Mouse (Mus musculus) kidney, embryonic 15.5 days (tissue): Measurements from ENCODE around the gene Mtap. TPM values are rescaled to one million over a fixed set of nuclear protein-coding genes. Genes with fewer than 3 reads are reported as not detected.

Experiments used
- ATAC-seq: fragments of 200-750 bp; cut with Nextera tagmentation; replicated peaks from 2 replicates; pipeline ENCODE4 v1.8.0; 2017; ENCODE audit warnings: moderate TSS enrichment; ENCODE audit not compliant: low FRiP score
- H3K27ac ChIP-seq: fragments of 300-500 bp; sonication (generic); 2 replicates; pipeline ENCODE4 v1.5.1; 2015; ENCODE audit warnings: mild to moderate bottlenecking, inconsistent platforms
- H3K27me3 ChIP-seq: fragments of 300-500 bp; sonication (generic); 2 replicates; pipeline ENCODE4 v1.6.1; 2015; ENCODE audit warnings: inconsistent platforms
- H3K36me3 ChIP-seq: fragments of 300-500 bp; sonication (generic); 2 replicates; pipeline ENCODE4 v1.6.1; 2015; ENCODE audit warnings: inconsistent platforms
- H3K4me1 ChIP-seq: fragments of 300-500 bp; sonication (generic); 2 replicates; pipeline ENCODE4 v1.6.1; 2015; ENCODE audit warnings: inconsistent platforms
- H3K4me2 ChIP-seq: fragments of 300-500 bp; sonication (generic); 2 replicates; pipeline ENCODE4 v1.6.1; 2015; ENCODE audit warnings: moderate library complexity, mild to moderate bottlenecking, inconsistent platforms
- H3K4me3 ChIP-seq: fragments of 300-500 bp; sonication (generic); replicated peaks from 2 replicates; pipeline ENCODE4 v1.5.1; 2015; ENCODE audit warnings: mild to moderate bottlenecking, inconsistent platforms
- H3K9ac ChIP-seq: fragments of 300-500 bp; sonication (generic); 2 replicates; pipeline ENCODE4 v1.6.1; 2015; ENCODE audit warnings: mild to moderate bottlenecking, inconsistent platforms
- H3K9me3 ChIP-seq: fragments of 300-500 bp; sonication (generic); replicated peaks from 2 replicates; pipeline ENCODE4 v1.6.1; 2016; ENCODE audit warnings: inconsistent platforms
- WGBS: fragments of 180-500 bp; shearing (Covaris S2); methylation state at CpG from one replicate; pipeline ENCODE4 v1.1.7; 2015; ENCODE audit warnings: mixed read lengths; 5-methylcytosine and 5-hydroxymethylcytosine counted together
- polyA plus RNA-seq: library from polyadenylated mRNA; unstranded; fragments of >200 nt; fragmentation: Nextera tagmentation; extraction: Ambion mirVana; gene quantifications from 2 replicates; pipeline ENCODE4 v1.2.1, GENCODE M21; 2015

The Mtap gene
- polyA plus RNA-seq, 1 experiment from 2014 or later = 74.0 TPM

DNA sequence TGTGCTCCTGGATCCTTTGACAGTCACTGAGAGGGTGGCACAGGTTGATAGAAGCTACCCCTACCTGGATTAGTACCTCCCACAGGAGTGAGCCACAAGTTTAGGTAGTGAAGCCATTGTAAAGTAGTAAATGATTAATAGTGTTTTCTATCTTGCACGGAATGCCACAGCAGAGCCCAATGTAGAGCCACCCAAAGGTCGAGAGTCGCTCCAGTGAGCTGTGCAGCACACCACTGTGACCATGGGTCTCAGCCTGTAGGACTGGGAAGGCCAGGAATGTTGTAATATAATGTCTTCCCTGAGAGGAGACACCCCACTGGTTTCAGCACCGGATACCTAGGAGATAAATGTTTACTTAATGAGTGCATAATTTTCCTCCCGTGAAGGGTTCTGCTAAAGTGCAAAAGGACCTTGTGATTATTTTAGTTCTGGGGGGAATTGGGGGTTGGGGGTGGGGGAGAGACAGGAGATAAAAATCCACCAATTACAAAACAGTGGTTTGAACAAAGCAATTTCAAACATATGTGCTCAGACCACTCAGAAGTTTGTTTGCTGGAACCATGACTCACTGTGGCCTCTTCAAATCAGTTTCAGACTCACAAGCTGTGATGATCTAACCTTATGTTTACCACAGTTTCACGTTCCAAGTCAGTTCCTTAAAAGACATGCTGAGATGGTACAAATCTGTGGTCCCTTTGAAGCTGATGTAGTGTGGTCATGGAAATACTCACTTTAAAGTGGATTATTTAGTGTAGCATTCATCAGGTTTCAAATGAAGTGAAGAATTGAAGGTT lies 40.8 kb downstream of the Mtap start:
- H3K4me3 ChIP-seq = no peak overlapping the region
- no peaks in the 10 kb centered on the region for H3K4me1 ChIP-seq
- peak; percentile 98 for ATAC-seq
- H3K36me3 ChIP-seq = peaks cover 88% of the 10 kb centered on the region
- no peaks in the 10 kb centered on the region for H3K27me3 ChIP-seq
- no peak overlapping the region for H3K9ac ChIP-seq
- no peaks in the 10 kb centered on the region for H3K9me3 ChIP-seq
- 52% methylated on average over 6 of the region's 6 CpGs for WGBS
- no peak overlapping the region for H3K4me2 ChIP-seq
- peak overlapping the region; percentile 29; the same call in 1 of the 2 replicates for H3K27ac ChIP-seq

DNA sequence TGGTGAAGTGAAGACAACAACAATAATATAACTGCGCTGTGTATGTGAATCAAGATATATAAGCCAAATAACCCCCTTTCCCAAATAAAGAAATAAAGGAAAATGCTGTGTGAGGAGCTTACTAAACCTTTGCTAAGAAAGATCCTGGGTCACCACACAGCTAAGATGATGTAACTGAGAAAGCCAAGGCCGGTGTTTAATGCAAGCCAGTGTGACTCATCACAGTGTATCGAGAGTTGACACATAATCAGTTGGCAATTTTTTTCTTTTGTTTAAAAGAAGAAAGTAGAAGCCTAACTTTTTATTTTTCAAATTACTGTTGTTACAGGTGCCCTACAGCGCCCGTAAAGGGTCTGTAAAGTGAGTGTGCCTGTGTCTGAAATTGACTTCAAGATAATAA lies 43.2 kb downstream of the Mtap start:
- H3K36me3 ChIP-seq = peaks cover 66% of the 10 kb centered on the region
- no peak overlapping the region for H3K4me3 ChIP-seq
- 96% methylated on average over 5 of the region's 5 CpGs for WGBS
- H3K27ac ChIP-seq = no peak overlapping the region
- H3K4me2 ChIP-seq = no peak overlapping the region
- H3K27me3 ChIP-seq = no peaks in the 10 kb centered on the region
- H3K9me3 ChIP-seq = 0 out of 2 replicates have a peak, but pooled peaks cover 2% of the 10 kb centered on the region
- ATAC-seq = no peak
- no peaks in the 10 kb centered on the region for H3K4me1 ChIP-seq
- no peak overlapping the region for H3K9ac ChIP-seq

DNA sequence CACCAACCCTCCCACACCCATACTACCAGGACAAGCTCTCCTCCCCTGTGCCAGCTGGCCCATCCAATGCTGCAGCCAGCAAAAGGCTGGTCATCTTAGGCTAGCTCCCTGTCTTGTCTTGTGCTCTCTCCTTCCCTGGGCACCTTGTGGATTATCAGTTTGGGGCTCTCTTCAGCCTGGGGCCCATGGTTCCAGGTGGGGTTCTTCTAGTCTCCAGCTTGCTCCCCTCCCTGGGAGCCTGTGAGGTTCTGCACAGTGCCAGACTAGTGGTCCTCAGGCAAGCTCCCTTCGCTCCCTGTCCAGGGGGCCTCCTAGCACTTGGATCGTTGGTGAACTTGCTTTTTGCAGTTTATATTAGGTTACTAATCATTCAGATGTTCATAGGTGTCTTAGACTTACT lies 44.7 kb downstream of the Mtap start:
- H3K9ac ChIP-seq = no peak overlapping the region
- no peak for ATAC-seq
- no peak overlapping the region for H3K4me2 ChIP-seq
- H3K36me3 ChIP-seq = peaks cover 51% of the 10 kb centered on the region
- no peak overlapping the region for H3K27ac ChIP-seq
- no peak overlapping the region for H3K4me3 ChIP-seq
- H3K9me3 ChIP-seq = 0 out of 2 replicates have a peak, but pooled peaks cover 2% of the 10 kb centered on the region
- no peaks in the 10 kb centered on the region for H3K27me3 ChIP-seq
- H3K4me1 ChIP-seq = no peaks in the 10 kb centered on the region
- WGBS = 97% methylated on average over 2 of the region's 2 CpGs

DNA sequence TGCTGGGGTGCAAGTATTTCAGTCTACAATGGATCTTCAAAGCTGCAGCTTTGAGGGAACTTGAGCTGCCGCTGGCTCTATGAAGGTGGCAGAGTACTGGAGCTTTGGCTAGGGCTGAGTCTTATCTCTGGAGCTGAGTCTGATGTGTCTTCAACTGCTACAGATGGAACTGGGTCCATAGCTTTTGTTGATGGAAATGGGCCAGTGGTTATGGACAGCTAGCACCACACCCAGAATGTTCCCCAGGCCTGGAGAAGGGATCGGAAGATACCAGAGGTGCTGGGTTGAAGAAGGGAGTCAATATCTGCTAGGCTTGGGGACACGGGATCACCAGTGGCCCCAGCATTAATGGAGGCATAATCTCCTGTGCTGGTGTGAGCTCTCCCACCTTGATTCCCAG lies 45.6 kb downstream of the Mtap start:
- Histone ChIP-seq H3K27ac (no peak overlapping the region), H3K9ac (no peak overlapping the region), H3K36me3 (peaks cover 43% of the 10 kb centered on the region), H3K4me2 (no peak overlapping the region), H3K27me3 (no peaks in the 10 kb centered on the region), H3K4me3 (no peak overlapping the region), H3K4me1 (no peaks in the 10 kb centered on the region), H3K9me3 (0 out of 2 replicates have a peak, but pooled peaks cover 2% of the 10 kb centered on the region)
- 92% methylated on average over 3 of the region's 3 CpGs for WGBS
- no peak for ATAC-seq

DNA sequence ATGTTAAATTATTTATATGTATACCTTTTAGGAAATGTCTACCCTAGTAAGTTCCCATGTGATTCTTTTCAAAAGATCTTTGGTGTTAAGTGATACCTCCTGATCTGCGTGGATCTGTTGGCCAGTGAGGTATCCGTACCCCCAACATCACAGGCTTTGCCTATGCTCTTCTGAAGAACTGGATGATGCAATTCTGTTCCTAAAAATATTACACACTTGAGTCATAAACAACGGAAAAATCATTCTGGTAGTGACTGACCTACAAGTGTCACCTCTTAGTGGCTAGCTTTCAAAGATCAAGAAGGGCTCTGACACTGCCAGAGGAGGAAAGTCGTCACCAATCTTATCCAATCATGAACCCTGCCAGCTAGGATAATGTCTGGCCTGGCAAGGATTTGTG lies 58.6 kb downstream of the Mtap start:
- Histone ChIP-seq H3K9me3 (no peaks in the 10 kb centered on the region), H3K4me3 (no peak overlapping the region), H3K36me3 (no peaks in the 10 kb centered on the region), H3K4me1 (no peaks in the 10 kb centered on the region), H3K27me3 (no peaks in the 10 kb centered on the region), H3K27ac (no peak overlapping the region), H3K9ac (no peak overlapping the region), H3K4me2 (no peak overlapping the region)
- ATAC-seq = no peak
- WGBS = 83% methylated on average over 4 of the region's 4 CpGs

DNA sequence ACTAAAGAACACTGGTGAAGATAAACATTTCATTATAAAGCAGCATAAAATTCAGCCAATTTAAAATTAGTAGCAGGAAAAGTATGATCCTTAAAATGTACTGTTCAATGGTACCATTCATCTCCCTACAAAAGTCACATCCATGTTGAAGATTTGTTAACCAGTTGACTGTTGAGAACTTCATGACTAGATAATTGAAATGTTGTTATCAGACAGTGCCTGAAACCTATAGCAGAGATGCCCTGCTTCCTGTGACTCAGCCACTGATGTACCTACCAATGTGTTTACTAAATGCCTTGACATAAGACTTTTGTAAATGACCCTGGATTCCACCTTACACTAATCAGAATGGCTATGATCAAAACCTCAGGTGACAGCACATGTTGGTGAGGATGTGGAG lies 60.2 kb downstream of the Mtap start:
- no peak overlapping the region for H3K4me3 ChIP-seq
- ATAC-seq = no peak
- H3K4me1 ChIP-seq = no peaks in the 10 kb centered on the region
- H3K9ac ChIP-seq = no peak overlapping the region
- H3K36me3 ChIP-seq = no peaks in the 10 kb centered on the region
- no peak overlapping the region for H3K27ac ChIP-seq
- H3K27me3 ChIP-seq = no peaks in the 10 kb centered on the region
- H3K4me2 ChIP-seq = no peak overlapping the region
- no peaks in the 10 kb centered on the region for H3K9me3 ChIP-seq

DNA sequence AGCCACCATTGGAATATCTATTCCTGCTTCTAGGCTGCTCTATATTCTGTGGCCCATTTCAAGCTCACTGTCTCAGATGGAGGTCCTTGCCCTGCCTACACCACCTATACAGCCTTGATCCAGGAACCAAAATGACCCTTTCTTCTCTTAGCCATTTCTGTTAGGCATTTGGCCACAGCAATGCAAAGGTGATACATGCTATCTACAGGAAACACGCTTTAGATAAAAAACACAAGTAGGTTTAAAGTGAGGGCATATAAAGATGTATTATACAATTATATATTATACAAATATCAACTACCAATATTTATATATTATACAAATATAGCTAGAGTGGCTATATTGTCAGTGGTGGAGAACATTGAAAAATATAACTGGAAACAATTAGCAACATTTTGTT lies 63.9 kb downstream of the Mtap start:
- H3K9me3 ChIP-seq = no peaks in the 10 kb centered on the region
- no peaks in the 10 kb centered on the region for H3K27me3 ChIP-seq
- no peak overlapping the region for H3K27ac ChIP-seq
- H3K36me3 ChIP-seq = no peaks in the 10 kb centered on the region
- no peak overlapping the region for H3K4me2 ChIP-seq
- H3K9ac ChIP-seq = no peak overlapping the region
- H3K4me1 ChIP-seq = no peaks in the 10 kb centered on the region
- WGBS = 89% methylated on average over 1 of the region's 1 CpGs
- no peak for ATAC-seq
- H3K4me3 ChIP-seq = no peak overlapping the region

DNA sequence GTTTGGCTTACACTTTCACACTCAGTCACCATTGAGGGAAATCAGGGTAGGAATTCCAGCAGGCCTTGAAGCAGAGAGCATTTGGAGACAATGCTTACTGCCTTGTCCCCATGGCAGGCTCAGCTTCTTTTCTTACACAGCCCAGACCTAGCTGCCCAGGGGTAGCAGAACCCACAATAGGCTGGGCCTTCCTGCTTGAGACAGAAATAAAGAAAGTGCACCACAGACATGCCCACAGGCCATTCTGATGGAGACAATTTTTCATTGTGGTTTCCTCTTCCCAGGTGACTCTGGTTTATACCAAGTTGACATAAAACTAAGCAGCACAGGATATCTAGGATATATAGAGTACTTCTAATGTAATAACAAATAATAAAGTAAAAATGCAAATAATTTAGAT lies 72.4 kb downstream of the Mtap start:
- Histone ChIP-seq H3K4me1 (no peaks in the 10 kb centered on the region), H3K27ac (no peak overlapping the region), H3K36me3 (no peaks in the 10 kb centered on the region), H3K9me3 (no peaks in the 10 kb centered on the region), H3K9ac (no peak overlapping the region), H3K4me2 (no peak overlapping the region), H3K27me3 (no peaks in the 10 kb centered on the region), H3K4me3 (no peak overlapping the region)
- no peak for ATAC-seq

DNA sequence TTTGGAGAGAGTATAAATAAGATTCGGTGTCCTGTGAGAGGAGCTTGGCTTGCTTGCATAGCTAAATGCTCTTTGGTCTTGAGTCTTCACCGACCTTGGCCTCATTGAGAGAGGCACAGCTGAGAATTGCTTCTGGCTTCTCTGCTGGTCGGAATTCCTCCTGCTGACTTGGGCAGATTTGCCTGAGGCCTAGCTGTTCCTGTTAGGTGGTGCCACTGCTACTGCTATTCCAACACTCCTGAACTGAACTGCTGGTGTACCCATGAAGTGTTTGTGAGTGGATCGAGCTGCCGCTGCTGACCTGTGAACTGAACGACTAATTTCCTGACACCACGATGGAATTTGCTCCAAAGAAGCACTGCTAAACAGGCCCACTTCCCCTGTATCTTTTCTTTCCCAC lies 73.4 kb downstream of the Mtap start:
- Histone ChIP-seq H3K4me2 (no peak overlapping the region), H3K36me3 (no peaks in the 10 kb centered on the region), H3K9me3 (no peaks in the 10 kb centered on the region), H3K4me3 (no peak overlapping the region), H3K27me3 (no peaks in the 10 kb centered on the region), H3K4me1 (no peaks in the 10 kb centered on the region), H3K27ac (no peak overlapping the region), H3K9ac (no peak overlapping the region)
- 62% methylated on average over 7 of the region's 7 CpGs for WGBS
- no peak for ATAC-seq

DNA sequence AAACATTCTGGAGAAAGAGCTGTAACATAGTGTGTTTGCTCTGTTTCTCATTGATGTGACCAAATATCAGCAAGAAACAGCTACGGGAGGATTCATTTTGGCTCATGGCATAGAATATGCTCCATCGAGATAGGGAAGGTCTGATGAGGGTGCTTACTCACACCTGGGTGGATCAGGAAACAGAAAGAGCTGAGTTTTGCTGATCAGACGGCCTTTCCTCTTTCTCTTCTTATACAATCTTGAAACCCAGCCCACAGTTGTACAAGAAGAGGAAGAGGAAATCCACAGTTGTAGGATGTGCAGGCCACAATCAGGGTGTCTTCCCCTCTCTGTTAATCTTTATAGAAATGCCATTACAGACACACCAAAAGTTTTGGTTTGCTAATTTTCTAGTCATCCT lies 75.3 kb downstream of the Mtap start:
- Histone ChIP-seq H3K9me3 (no peaks in the 10 kb centered on the region), H3K27me3 (no peaks in the 10 kb centered on the region), H3K4me1 (no peaks in the 10 kb centered on the region), H3K4me3 (no peak overlapping the region), H3K4me2 (no peak overlapping the region), H3K9ac (no peak overlapping the region), H3K27ac (no peak overlapping the region), H3K36me3 (no peaks in the 10 kb centered on the region)
- 76% methylated on average over 3 of the region's 3 CpGs for WGBS
- no peak for ATAC-seq

Other genes starting within 250 kb of the Mtap start
- gene Cdkn2a, start 157.5 kb downstream of the Mtap start, polyA plus RNA-seq = not detected in 2 replicates
- 1.1 and 1.8 TPM in 2 replicates for gene Cdkn2b, start 173.9 kb downstream of the Mtap start, polyA plus RNA-seq